Mouse (Mus musculus): ENCODE data around the gene Pde1c.

GRCm38 (mm10) chr6:56250091-56250490 lies 318.8 kb downstream of the Pde1c start:
- no peak for TF ChIP-seq GATA1 (IDR thresholded peaks at IDR 0.05; ENCODE audit: low read length)
- TF ChIP-seq TAL1 (IDR thresholded peaks at IDR 0.05; ENCODE audit: low read length): no peak
